Mouse (Mus musculus) urinary bladder, postnatal 4 days (tissue): ENCODE data around the gene Irf9.

Experiments
- DNase-seq, 2 experiments: peaks; one replicate each; pipeline ENCODE4 v3.0.0; 2021 to 2022; ENCODE audit warnings: low spot score in 2 of 2

The Irf9 gene

DNA sequence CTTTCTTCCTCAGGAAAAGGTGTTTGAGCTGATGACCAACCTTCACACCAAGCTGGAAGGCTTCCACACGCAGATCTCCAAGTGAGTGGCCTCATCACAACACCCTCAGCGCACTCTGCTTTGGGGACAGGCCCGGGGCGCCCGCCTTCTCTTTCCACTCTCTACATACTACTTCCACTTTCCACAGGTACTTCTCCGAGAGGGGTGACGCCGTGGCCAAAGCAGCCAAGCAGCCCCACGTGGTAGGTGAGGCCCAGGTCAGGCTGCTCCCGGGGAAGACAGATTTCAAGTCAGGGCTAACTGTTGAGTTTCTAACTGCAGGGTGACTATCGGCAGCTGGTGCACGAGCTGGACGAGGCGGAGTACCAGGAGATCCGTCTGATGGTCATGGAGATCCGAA, 22.6 kb upstream of the Irf9 start:
- DNase-seq, result no peak

DNA sequence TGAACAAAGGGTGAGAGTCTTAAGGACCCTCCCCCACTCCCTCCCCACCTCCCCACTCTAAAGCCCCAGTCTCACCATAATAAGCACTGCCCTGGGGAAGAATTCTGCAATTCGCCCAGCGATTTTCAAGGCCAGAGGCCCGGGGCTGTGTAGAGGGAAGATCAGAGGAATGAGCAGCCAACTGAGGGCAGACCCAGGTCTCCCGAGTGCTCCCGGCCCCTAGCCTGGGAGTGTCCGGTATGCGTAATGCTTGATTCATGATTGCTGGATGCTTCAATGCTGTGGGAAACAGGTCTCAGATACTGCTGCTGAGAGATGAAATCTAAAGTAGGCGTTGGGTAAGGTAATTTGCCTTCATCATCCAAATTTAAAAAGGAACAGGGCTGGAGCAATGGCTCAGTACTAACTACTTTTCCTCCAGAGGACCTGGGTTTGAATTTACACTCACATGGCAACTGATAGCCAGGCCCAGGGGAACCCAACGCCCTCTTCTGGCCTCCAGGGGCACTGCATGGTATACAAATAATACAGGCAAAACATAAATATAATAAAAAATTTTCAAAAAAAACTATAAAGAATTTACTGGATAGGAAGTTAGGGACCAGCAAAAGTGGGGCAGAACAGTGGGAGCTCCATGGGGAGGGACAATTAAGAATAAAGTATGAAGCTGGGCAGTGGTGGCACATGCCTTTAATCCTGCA, 21.2 kb upstream of the Irf9 start:
- DNase-seq, result no peak

DNA sequence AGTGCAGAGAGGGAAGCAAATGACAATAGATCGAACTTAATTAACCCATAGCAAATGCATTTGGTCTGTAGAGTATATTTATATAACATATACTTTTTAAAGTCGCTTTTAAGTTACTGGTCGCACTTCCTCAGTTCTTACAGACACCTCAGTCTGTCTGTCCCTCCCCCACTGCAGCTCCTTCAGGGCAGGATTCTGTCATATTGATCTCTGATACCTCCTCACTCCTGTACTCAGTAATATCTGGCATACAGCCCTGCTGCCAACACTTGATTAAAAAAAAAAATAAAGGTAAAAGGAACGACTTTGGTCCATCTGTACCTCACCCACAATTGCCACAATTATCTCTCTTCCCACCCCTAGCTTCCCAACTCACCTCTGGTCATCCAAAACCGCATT, 19.1 kb upstream of the Irf9 start:
- DNase-seq, result no peak

DNA sequence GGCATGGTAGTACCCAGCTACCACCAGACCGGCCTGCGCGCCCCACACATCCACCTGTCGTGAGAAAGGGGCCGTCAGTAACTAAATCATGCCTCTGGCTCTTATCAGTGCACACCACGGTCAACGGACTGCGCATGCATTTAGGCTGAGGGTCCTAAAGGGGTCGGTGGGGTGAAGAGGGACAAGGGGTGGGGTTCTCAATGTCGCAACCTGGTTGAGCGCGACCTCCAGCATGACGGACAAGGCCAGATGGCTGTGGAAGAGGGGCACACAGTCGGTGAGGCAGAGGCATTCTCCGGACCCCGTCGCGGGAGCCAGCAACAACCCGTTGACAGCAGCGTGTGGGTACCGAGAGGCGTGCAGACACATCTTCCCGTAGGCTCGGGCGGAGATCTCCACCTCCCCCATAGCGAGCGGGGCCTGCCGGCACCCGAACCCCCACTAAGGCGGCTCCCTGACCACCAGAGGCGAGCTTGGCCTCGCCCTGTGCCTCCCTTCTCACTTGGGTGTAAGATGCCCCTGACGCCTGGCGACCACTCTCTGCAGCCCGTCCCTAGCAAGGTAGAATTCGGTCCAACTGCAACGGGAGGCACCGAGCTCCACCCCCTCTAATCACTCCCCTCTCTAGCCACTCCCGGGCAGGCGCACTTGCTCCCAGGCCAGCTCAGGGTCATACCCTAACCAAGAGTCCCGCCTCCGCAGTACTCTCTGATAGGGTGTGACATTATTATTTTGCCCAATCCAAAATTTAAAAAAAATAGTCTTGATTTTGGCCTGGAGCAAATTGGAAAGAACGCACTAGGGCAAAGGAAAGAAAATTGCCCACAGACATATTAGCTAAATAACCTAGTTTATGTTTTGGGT, 18.4 kb upstream of the Irf9 start, which contains the start of gene Emc9:
TSS of gene Emc9 (minus strand) at position 601 of the 864 bp plus-strand sequence.
- peak; percentile 62 to 73 for DNase-seq

DNA sequence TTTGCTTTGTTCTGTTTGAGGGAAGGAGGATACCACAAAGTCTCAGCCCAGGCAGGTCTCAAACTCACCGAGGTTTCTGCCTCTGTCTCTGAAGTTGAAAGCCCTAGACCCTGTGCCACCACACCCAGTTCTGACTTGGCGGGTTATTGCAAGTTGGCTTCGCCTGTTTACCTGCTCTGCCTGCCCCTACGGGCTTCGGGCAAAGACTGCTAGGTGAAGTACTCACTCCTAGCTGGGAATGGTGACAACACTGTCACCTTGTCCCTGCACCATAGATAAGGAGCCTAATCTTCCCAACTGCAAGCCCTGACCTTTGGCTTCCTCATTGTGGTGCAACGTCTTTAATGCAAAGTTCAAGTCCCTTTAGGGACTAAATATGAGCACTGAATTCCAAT, 17.8 kb upstream of the Irf9 start:
- no peak for DNase-seq

DNA sequence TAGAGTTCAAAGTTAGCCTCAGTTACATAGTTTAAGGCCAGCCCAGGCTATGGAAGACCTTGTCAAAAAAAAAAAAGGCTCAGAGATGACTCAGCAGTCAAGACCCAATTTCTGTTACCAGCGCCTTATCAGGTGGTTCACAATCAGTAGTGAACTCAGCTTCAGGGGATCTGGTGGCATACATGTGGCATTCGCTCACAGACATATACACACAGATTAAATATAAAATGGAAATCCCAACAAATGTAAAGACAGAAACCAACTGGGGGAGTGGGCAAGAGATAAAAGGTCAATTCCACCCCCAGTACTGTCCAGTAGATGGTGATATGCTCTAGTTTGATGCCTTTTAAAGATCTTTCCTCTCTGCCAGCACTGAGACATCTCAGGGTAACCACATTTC, 17.2 kb upstream of the Irf9 start:
- DNase-seq, result no peak

DNA sequence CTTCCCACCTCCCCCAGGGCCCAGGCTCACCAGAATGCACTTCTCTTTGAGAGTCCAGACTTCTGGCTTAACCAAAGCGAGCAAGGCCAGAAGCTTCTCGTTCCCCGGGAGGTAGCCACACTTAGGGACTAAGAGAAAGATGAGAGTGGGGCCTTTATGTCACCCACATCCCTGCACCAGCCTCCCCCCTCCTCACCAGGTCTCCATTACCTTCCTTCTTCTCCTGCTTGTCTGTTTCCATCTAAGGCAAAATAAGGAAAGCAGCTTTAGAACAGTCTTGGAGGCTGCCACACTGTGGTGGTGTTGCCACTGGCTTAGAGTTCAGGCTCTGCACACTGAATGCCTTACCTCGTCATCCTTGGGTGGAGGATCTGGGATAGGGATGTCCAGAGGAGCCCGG, 14.1 kb upstream of the Irf9 start:
- no peak for DNase-seq

DNA sequence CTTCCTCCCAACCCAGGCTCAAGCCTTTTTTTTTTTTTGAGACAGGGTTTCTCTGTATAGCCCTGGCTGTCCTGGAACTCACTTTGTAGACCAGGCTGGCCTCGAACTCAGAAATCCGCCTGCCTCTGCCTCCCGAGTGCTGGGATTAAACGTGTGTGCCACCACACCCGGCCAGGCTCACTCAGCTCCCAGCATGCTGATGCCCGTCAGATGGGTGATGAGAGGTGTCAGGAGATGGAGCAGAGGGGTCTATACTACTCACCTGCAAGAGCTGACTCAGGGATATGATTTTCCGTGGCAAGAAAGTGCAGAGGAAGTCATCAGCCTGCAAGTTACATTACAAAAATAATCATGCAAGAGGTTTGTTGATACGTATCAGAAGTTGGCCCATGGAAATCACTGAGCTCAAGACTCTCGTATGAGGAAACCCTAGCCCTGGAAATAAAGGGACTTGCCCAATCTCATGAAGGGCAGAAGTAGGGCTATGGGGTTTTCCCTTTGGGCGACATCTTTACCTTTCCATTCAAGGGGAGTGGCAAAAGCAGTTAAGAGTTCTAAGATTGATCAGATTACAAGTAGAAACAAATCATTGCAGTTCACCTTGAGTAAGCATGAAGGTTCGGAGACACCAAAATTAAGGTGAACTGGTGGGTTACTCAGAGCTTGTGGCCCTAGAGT, 13.5 kb upstream of the Irf9 start:
- no peak for DNase-seq

DNA sequence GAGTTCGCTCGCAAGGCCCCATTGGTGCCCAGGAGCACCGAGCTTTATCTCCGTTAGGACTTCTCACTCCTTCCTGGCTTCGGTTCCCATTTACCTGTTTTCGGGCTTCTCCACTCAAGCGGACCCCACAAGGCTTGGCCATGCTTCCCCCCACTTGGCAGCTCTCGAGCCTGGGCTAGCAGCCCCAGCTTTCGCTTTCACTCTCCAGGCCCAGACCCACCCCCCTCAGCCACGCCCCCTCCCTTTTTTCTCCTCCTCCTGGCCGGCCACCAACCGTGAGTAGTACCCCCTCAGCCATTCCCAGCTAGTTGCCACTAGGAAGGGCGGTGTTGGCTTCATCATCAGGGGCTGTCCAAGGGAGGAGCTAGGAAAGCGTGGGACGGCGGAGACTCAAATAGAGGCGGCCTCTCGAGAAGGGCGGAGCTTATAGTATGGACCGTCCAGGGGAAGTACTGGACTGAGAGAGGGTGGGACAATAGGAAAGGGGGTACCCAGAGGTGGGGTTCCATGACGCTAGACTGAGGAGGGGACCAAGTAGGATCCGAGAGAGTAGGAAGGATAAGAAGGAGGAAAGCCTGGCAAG, 12.5 kb upstream of the Irf9 start, which contains the start of gene Psme2:
TSS of gene Psme2 (minus strand) at position 366 of the 583 bp plus-strand sequence.
- DNase-seq, result peak; percentile 93 to 94

DNA sequence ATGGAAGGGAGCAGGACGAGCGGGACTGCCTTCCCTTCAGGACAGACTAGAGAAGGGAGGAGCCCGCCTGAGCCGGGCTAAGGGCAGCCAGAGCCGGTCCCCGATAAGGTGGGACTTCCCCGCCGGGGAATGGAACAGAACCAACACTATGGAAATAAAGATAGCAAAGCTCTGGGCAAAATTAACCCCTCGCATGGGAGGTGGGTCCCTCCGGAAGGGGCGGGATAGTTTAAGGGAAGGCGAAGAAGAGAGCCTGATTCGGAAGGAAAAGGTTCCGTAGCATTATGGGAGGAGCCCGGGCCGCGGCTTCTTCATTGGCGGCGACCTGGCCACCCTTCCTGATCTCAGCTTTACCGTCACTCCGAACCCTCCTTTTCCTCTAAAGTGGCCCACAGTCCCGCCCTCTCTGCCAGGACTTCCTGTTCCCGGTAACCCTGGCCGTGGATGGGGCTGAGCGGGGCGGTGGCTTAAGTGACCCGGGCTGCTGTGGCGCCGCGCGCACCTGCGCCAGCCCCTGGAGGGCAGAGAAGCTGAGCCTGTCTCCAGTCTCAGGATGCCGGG, 12.0 kb upstream of the Irf9 start, which contains the start of gene Rnf31:
TSS of gene Rnf31 (plus strand) at position 378 of the 561 bp plus-strand sequence.
- DNase-seq, result peak; percentile 92 to 94

DNA sequence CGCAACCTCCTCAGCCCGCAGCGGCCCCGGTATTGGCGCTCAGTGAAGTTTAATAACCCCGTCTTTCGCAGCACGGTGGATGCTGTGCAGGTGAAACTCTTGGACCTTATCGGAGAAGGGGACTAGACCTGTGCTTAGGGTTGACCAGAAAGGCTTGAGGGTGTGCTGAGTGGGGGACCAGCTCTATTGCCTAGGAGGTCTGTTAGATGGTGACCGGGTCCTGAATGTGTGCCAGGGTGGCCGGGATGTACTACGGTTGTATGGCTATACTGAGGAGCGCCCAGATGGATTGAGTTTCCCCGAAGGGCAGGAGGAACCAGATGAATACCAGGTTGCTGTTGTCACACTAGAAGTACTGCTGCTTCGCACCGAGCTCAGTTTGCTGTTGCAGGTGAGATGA, 11.1 kb upstream of the Irf9 start:
- no peak for DNase-seq

DNA sequence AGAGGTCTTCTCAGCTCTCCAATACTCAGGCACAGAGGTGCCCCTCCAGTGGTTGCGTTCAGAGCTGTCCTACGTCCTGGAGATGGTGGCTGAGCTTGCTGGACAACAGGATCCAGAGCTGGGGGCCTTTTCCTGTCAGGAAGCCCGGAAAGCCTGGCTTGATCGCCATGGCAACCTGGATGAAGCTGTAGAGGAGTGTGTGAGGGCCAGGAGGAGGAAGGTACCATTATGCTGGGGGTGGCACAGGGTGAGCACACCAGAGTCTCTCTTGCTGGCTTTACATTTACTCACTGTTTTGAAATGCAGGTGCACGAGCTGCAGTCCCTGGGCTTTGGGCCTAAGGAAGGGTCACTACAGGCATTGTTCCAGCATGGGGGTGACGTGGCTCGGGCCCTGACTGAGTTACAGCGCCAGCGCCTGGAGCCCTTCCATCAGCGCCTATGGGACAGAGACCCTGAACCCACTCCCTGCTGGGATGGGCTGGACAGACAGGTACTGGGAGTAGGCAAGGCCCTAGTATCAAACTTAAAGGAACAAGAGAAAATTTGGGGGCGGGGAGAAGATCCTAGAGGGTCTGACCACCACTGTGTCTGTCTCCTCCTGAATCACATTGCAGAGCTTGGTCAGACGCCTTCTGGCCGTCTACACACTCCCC, 7.2 kb upstream of the Irf9 start:
- no peak for DNase-seq

DNA sequence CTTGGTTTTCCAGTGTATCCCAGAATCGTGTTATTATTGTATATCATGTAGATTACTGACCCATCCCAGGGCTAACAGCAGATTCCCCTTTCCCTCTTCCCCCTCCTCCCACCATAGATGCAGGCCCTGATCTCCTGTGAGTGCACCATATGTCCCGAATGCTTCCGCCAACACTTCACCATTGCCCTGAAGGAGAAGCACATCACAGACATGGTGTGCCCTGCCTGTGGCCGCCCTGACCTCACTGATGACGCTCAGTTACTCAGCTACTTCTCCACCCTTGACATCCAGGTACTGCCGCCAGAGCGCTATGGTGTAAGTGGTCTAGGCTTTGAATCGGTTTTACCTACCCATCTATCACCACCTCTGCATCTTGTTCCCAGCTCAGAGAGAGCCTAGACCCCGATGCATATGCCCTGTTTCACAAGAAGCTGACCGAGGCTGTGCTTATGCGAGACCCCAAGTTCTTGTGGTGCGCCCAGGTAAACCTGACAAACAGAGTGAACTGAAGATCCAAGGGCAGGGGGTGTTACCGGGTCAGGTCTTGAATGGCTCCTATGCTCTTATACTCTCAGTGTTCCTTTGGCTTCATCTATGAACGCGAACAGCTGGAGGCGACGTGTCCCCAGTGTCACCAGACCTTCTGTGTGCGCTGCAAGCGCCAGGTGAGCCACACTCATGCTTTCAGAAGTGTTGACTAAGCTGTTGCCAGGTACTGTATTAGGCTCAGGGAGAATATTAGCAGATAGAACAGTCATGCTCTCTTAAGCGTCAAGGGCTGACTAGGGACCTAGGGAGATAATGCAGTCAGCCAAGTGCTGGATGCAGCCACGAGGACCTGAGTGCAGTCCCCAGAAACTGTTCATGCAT, 4.6 kb upstream of the Irf9 start:
- DNase-seq, result no peak

DNA sequence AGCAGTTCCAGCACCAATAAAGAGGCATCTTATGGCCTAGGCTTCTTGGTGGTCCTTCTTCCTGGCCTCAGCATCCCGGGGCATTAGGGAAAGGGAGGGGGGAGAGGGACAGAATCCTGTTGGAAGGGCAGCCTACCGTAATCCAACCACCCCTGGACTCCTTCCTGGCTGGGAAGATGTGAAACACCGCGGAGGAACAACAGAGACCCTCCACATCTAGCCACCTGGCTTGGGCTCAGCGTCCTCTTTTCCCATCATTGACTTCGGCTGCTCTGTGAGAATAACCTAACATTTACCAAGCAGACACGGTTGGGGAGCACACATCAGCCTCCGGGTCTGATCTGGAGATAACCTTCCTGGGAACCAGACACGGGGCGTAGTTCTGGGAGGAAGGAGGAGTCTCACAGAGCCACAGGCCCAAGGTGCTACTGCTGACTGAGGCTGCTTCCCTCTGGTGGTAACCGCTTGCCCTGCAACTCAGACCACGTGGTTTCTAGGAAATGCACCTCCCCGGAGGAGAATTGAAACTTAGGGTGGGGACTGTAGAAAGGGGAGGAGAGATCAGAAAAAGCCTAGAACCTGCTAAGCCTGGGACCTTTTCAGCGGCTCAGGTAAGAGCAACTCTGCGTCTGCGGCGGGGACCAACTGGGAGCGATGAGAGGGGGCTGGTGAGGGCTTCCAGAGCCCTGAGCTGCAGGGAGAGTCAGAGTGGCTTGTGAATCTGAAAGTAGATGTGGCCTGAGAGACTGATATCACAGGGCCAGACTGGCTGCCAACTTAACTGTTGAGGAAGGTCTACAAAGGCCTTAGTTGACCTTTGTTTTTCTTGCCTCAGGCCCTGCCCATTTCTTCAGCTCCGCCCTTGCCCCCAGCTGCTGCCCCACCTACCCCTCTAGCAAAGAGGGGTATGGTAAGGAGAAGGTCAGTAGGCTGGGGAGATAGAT, 534 bp downstream of the Irf9 start:
- DNase-seq, result peak; percentile 85 to 91

DNA sequence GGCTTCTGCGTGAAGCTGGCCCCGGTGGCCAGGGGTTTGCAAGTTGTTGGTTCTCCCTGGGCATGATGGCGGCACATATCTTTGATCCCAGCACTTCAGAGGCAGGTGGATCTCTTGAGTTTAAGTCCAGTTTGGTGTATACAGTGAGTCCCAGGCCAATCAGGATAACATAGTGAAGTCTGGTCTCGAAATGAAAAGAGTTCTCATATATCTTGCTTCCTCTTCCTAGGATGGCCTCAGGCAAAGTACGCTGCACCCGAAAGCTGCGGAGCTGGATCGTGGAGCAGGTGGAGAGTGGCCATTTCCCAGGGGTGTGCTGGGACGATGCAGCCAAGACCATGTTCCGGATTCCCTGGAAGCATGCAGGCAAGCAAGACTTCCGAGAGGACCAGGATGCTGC, 1.5 kb downstream of the Irf9 start:
- no peak for DNase-seq

DNA sequence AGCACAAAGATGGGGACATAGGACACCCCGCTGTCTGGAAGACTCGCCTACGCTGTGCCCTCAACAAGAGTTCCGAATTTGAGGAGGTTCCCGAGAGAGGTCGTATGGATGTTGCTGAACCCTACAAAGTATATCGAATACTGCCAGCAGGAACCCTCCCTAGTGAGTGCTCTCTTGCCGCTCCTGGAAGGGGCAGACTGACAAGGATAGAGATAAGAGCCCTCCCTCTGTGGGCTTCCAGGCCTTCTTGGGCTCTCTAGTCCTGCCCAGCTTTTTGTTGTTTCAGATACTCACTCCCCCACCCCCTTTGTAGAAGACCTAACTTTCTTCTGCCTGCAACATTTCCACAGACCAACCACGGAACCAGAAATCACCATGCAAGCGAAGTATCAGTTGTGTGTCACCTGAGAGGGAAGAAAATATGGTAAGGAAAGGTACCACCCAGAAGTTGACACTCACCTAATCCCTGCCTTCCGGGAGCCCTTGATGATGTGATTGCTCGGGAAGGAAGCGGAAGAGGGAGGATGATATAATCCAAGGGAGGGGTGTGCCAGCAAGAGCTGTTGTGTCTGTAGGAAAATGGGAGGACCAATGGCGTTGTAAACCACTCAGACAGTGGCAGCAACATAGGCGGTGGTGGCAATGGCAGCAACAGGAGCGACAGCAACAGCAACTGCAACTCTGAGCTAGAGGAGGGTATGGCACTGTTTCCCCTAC, 2.5 kb downstream of the Irf9 start:
- DNase-seq, result no peak

DNA sequence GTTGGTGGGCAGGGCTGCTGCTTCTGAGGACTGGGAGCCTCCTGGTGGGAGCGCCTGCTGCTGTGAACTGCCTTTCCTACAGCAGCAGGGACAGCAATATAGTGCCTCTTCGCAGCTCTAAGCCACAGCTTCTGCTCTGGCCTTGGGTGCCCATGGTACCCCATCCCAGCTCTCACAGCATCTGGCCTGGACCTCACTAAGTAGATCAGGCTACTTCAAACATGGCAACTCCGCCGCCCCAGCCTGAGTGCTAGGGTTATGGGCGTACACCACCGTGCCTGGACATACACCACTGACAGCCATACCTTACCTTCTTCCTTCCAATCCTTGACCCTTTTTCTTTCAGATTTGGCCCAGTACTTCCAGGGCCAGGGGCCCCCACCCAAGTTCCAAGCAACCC, 5.0 kb downstream of the Irf9 start:
- DNase-seq, result no peak

DNA sequence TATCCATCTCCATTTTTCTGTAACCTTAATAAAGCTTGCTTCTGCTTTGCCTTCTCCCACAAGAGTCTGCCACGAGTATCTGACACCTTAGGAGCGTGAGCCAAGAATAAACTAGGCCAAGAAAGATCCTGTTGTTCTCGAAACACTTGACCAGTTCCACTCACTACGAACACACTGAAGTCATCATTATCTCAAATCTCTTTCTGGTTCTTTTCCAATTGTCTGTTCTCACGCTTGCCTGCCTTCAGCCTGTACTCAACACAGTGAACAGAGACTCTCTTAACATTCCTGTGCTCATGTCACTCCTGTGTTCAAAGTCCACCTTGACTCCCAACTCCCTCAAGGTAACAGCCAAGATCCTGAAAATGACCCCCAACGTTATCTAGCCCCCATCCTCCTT, 10.0 kb downstream of the Irf9 start:
- no peak for DNase-seq
